In the genomic region with DNA sequence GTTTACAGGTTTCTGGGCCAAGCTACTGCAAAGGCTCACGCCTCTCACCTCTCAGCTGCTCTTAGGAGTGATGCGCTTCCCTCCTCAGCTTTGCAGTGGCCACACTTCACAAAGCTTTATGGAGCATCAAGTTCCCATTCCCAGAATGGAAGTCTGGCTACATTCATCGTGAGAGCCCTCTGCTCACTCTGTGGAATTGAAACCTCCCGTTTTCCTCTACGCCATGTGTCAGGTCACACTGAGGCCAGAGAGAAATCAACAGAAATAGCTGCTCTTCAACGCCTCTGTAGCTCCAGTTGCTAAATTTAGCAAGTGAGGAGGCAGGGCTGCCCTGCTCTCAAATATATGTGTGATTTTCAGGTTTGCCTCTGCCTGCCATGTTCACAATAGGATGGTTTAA, we compare ENCODE assay signal across 16 mouse cellular contexts.
DNase-seq lines count a peak whose midpoint lies in the region; ATAC-seq and TF ChIP-seq lines count a peak whose summit lies in the region.
"Had no signal": no experiment of that assay in that cellular context is flagged by ENCODE, and none has a peak within 500 bp of the region (broad histone marks: within the 10 kb centered on the region; RNA-seq: fewer than 3 reads in every experiment).

No protein-coding gene starts in this region.

- intact Hi-C loops in heart, adult 2 months (cut with DNase I), result no loop called here

- no peak overlapping the region for H3K4me2 ChIP-seq in kidney, embryonic 16.5 days (replicated peaks; ENCODE audit: low read depth, low read length)
- peak overlapping the region; percentile 46 for H3K4me2 ChIP-seq in heart, embryonic 14.5 days (ENCODE audit: low read length)
- H3K4me2 ChIP-seq in myocyte (ENCODE audit: low read depth), result peak overlapping the region; percentile 14
- H3K4me2 ChIP-seq: embryonic facial prominence, embryonic 12.5 days; liver, embryonic 11.5 days; lung, embryonic 14.5 days; neural tube, embryonic 12.5 days had no signal

- TF ChIP-seq EP300 in heart, adult 2 months (IDR thresholded peaks at IDR 0.05; ENCODE audit: insufficient read depth, low read depth, low read length), result no peak

- H3K4me3 ChIP-seq in kidney, embryonic 16.5 days (ENCODE audit: low read length), result no peak overlapping the region
- peak overlapping the region; percentile 28; the same call in 1 of the 2 replicates for H3K4me3 ChIP-seq in heart, adult 2 months
- H3K4me3 ChIP-seq in heart, embryonic 14.5 days (ENCODE audit: control insufficient read depth in 1 of 2, insufficient read depth in 1 of 2, low read depth in 1 of 2, low read length in 2 of 2), result 0 out of 4 replicates have a peak overlapping the region, but pooled peaks of 1 of the 2 experiments have one; percentile 4
- no peak overlapping the region for H3K4me3 ChIP-seq in myocyte
- H3K4me3 ChIP-seq: embryonic facial prominence, embryonic 12.5 days; neural tube, embryonic 12.5 days had no signal

- WGBS in kidney, embryonic 16.5 days, result 33% methylated on average over 6 of the region's 6 CpGs
- 39% methylated on average over 6 of the region's 6 CpGs for WGBS in heart, adult 2 months
- 23% methylated on average over 6 of the region's 6 CpGs for WGBS in heart, embryonic 14.5 days

- no peak for DNase-seq in kidney, adult 8-10 months
- peak in 1 of 2 experiments; percentile 23 for DNase-seq in heart, adult 2 months
- no peak for DNase-seq in right cerebral cortex, postnatal 10 days (ENCODE audit: low spot score in 2 of 2)
- no peak for DNase-seq in cerebellum, adult 11-12 months
- DNase-seq: adrenal gland, postnatal 14 days; cerebellum, adult 9-11 months; kidney, postnatal 14 days; lung, embryonic 14.5 days; thymus, postnatal 14 days had no signal

- H3K36me3 ChIP-seq in kidney, embryonic 16.5 days (ENCODE audit: insufficient read depth, low read length), result no peaks in the 10 kb centered on the region
- no peaks in the 10 kb centered on the region for H3K36me3 ChIP-seq in heart, adult 2 months (ENCODE audit: control insufficient read depth, insufficient read depth, low read length)
- no peaks in the 10 kb centered on the region for H3K36me3 ChIP-seq in heart, embryonic 14.5 days (ENCODE audit: control insufficient read depth, insufficient read depth, low read length)
- no peaks in the 10 kb centered on the region for H3K36me3 ChIP-seq in myocyte (ENCODE audit: control insufficient read depth, insufficient read depth)
- H3K36me3 ChIP-seq: embryonic facial prominence, embryonic 12.5 days; neural tube, embryonic 12.5 days had no signal

- H3K27ac ChIP-seq in kidney, embryonic 16.5 days (ENCODE audit: low read length), result no peak overlapping the region
- H3K27ac ChIP-seq in heart, adult 2 months, result peak overlapping the region; percentile 70
- H3K27ac ChIP-seq in heart, embryonic 14.5 days (replicated peaks in 1 of 2; ENCODE audit: control insufficient read depth in 1 of 2, insufficient read depth in 1 of 2, low read depth in 2 of 2, low read length in 2 of 2), result peak overlapping the region; percentile 87 to 98
- H3K27ac ChIP-seq: embryonic facial prominence, embryonic 12.5 days; neural tube, embryonic 12.5 days had no signal

- H3K4me1 ChIP-seq in kidney, embryonic 16.5 days (ENCODE audit: insufficient read depth, low read length), result no peaks in the 10 kb centered on the region
- H3K4me1 ChIP-seq in heart, adult 2 months (ENCODE audit: control insufficient read depth, insufficient read depth, low read length), result no peaks in the 10 kb centered on the region
- peaks cover 2 to 21% of the 10 kb centered on the region in 2 experiments for H3K4me1 ChIP-seq in heart, embryonic 14.5 days (ENCODE audit: control insufficient read depth in 2 of 2, insufficient read depth in 2 of 2, low read length in 2 of 2)
- H3K4me1 ChIP-seq: embryonic facial prominence, embryonic 12.5 days; neural tube, embryonic 12.5 days had no signal

- peak; percentile 84; the same call in 1 of the 2 replicates for ATAC-seq in kidney, embryonic 16.5 days (ENCODE audit: low FRiP score, low TSS enrichment)
- peak; percentile 84 for ATAC-seq in heart, embryonic 14.5 days (ENCODE audit: insufficient number of reproducible peaks, insufficient read depth, low FRiP score, low read depth)
- ATAC-seq: CD4-positive, CD25-positive, alpha-beta regulatory T cell, adult 4 months had no signal

- TF ChIP-seq POLR2A in heart, adult 2 months (IDR thresholded peaks at IDR 0.05; ENCODE audit: insufficient read depth, low read depth, low read length), result no peak
- no peak for TF ChIP-seq POLR2A in myocyte (IDR thresholded peaks at IDR 0.05; ENCODE audit: insufficient read length, low read depth)

- H3K9ac ChIP-seq in kidney, embryonic 16.5 days (replicated peaks; ENCODE audit: low read length), result no peak overlapping the region
- H3K9ac ChIP-seq in heart, adult 2 months (ENCODE audit: low read depth, low read length), result peak overlapping the region; percentile 60
- H3K9ac ChIP-seq in heart, embryonic 14.5 days (ENCODE audit: low read length), result peak overlapping the region; percentile 32; the same call in 1 of the 2 replicates
- H3K9ac ChIP-seq: embryonic facial prominence, embryonic 12.5 days; lung, embryonic 14.5 days; neural tube, embryonic 12.5 days had no signal

- TF ChIP-seq CTCF in heart, adult 2 months (IDR thresholded peaks at IDR 0.05), result no peak

- H3K27me3 ChIP-seq in kidney, embryonic 16.5 days (ENCODE audit: insufficient read depth, low read length), result no peaks in the 10 kb centered on the region
- H3K27me3 ChIP-seq in heart, adult 2 months (ENCODE audit: control insufficient read depth, insufficient read depth, low read length), result no peaks in the 10 kb centered on the region
- no peaks in the 10 kb centered on the region for H3K27me3 ChIP-seq in heart, embryonic 14.5 days (ENCODE audit: control insufficient read depth, insufficient read depth, low read length)
- H3K27me3 ChIP-seq in myocyte (ENCODE audit: control insufficient read depth, insufficient read depth, insufficient read length), result no peaks in the 10 kb centered on the region
- H3K27me3 ChIP-seq: embryonic facial prominence, embryonic 12.5 days; neural tube, embryonic 12.5 days had no signal

- H3ac ChIP-seq in myocyte (ENCODE audit: control insufficient read depth, insufficient read length), result no peak overlapping the region

- H3K9me3 ChIP-seq in kidney, embryonic 16.5 days (ENCODE audit: low read length), result no peaks in the 10 kb centered on the region
- peaks cover 3% of the 10 kb centered on the region; the same call in 1 of the 2 replicates for H3K9me3 ChIP-seq in heart, embryonic 14.5 days (ENCODE audit: control insufficient read depth, low read length)
- H3K9me3 ChIP-seq: embryonic facial prominence, embryonic 12.5 days; neural tube, embryonic 12.5 days had no signal

- H3K79me2 ChIP-seq in heart, adult 2 months (replicated peaks; ENCODE audit: control insufficient read depth, insufficient read depth, low read length), result no peaks in the 10 kb centered on the region
- no peaks in the 10 kb centered on the region for H3K79me2 ChIP-seq in myocyte (ENCODE audit: control insufficient read depth, insufficient read depth)

TF ChIP-seq in myocyte, 11 proteins besides CTCF, POLR2A, EP300 and RAD21:
- no peak for TF ChIP-seq TCF3 (IDR thresholded peaks at IDR 0.05; ENCODE audit: insufficient read length, low read depth)
- no peak for TF ChIP-seq CEBPB (IDR thresholded peaks at IDR 0.05; ENCODE audit: insufficient read depth, poor library complexity, severe bottlenecking)
- no peak for TF ChIP-seq MAX (IDR thresholded peaks at IDR 0.05; ENCODE audit: low read depth)
- TF ChIP-seq USF1 (IDR thresholded peaks at IDR 0.05; ENCODE audit: low read depth), result no peak
- TF ChIP-seq TCF12 (IDR thresholded peaks at IDR 0.05; ENCODE audit: insufficient read depth, poor library complexity, severe bottlenecking), result no peak
- TF ChIP-seq E2F4 (IDR thresholded peaks at IDR 0.05; ENCODE audit: insufficient read depth), result no peak
- no peak for TF ChIP-seq REST (IDR thresholded peaks at IDR 0.05; ENCODE audit: insufficient read depth, insufficient read length)
- no peak for TF ChIP-seq SRF (IDR thresholded peaks at IDR 0.05; ENCODE audit: control insufficient read depth, insufficient read length, low read depth)
- no peak for TF ChIP-seq POLR2AphosphoS2 (IDR thresholded peaks at IDR 0.05; ENCODE audit: insufficient read length, low read depth)
TF ChIP-seq in myocyte: peak in this region for 0.
